Mouse (Mus musculus): Measurements from ENCODE around the gene Prkrip1. TPM values are rescaled to one million over a fixed set of nuclear protein-coding genes. Genes with fewer than 3 reads are reported as not detected.
"Not testable (repeated sequence)": the region's sequence is repeated elsewhere in the genome, so short reads cannot be mapped to it uniquely, and the experiment has no call there.

The Prkrip1 gene
- polyA plus RNA-seq, 1 experiment from 2014 or later, result 61.7 TPM

GRCm38 (mm10) chr5:136213716-136214115 is 15.0 kb upstream of the Prkrip1 start:
- Histone ChIP-seq H3K9ac (no peak overlapping the region), H3K4me1 (replicated peaks; ENCODE audit: control insufficient read depth, insufficient read depth, low read length) (no peaks in the 10 kb centered on the region), H3K27ac (no peak overlapping the region), H3K4me2 (replicated peaks) (no peak overlapping the region), H3K36me3 (replicated peaks; ENCODE audit: control insufficient read depth, insufficient read depth) (peaks cover 3% of the 10 kb centered on the region), H3K27me3 (ENCODE audit: control insufficient read depth, insufficient read depth, low read length) (no peaks in the 10 kb centered on the region), H3K9me3 (ENCODE audit: control insufficient read depth, low read length) (peaks cover 5% of the 10 kb centered on the region; the same call in 1 of the 2 replicates), H3K4me3 (replicated peaks; ENCODE audit: low read length) (no peak overlapping the region)
- DNase-seq (ENCODE audit: low spot score), result no peak
- 81% methylated on average over 5 of the region's 5 CpGs for WGBS
- no peak for ATAC-seq (ENCODE audit: low FRiP score)

DNA sequence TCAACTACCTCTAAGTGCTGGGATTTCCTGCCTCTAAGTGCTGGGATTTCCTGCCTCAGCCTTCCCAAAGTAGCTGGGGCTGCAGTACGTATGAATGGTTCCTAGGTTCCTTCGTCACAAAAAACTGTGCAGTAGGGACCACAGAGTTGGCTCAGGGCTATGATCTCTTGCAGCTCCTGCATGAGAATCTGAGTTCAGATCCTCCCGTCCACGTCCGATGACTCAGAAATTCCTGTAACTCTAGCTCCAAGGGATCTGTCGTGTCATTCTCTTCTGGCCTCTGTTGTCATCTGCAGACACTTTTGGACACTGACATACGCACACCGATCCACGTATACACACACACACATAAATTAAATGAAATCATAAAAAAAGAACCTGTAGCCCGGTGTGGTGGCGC is 14.0 kb upstream of the Prkrip1 start:
- no peak overlapping the region for H3K4me2 ChIP-seq (replicated peaks)
- 93% methylated on average over 11 of the region's 11 CpGs for whole genome bisulfite sequencing
- no peak for DNase-seq (ENCODE audit: low spot score)
- no peaks in the 10 kb centered on the region for H3K36me3 ChIP-seq (replicated peaks; ENCODE audit: control insufficient read depth, insufficient read depth)
- no peak overlapping the region for H3K9ac ChIP-seq
- no peak overlapping the region for H3K27ac ChIP-seq
- no peak for ATAC-seq (ENCODE audit: low FRiP score)
- H3K4me1 ChIP-seq (replicated peaks; ENCODE audit: control insufficient read depth, insufficient read depth, low read length), result no peaks in the 10 kb centered on the region
- H3K27me3 ChIP-seq (ENCODE audit: control insufficient read depth, insufficient read depth, low read length), result no peaks in the 10 kb centered on the region
- peaks cover 5% of the 10 kb centered on the region; the same call in 1 of the 2 replicates for H3K9me3 ChIP-seq (ENCODE audit: control insufficient read depth, low read length)
- H3K4me3 ChIP-seq (replicated peaks; ENCODE audit: low read length), result no peak overlapping the region

GRCm38 (mm10) chr5:136211341-136212102 is 12.8 kb upstream of the Prkrip1 start:
- not testable (repeated sequence) for H3K27ac ChIP-seq; H3K4me2 ChIP-seq (replicated peaks); H3K4me1 ChIP-seq (replicated peaks; ENCODE audit: control insufficient read depth, insufficient read depth, low read length); DNase-seq (ENCODE audit: low spot score); H3K9ac ChIP-seq; H3K27me3 ChIP-seq (ENCODE audit: control insufficient read depth, insufficient read depth, low read length); H3K36me3 ChIP-seq (replicated peaks; ENCODE audit: control insufficient read depth, insufficient read depth); H3K4me3 ChIP-seq (replicated peaks; ENCODE audit: low read length); H3K9me3 ChIP-seq (ENCODE audit: control insufficient read depth, low read length); ATAC-seq (ENCODE audit: low FRiP score)
- 90% methylated on average over 14 of the region's 14 CpGs for WGBS

- DNase-seq (ENCODE audit: low spot score), result no peak
- no peak overlapping the region for H3K9ac ChIP-seq
- H3K4me1 ChIP-seq (replicated peaks; ENCODE audit: control insufficient read depth, insufficient read depth, low read length), result no peaks in the 10 kb centered on the region
- no peak overlapping the region for H3K27ac ChIP-seq
- no peak for ATAC-seq (ENCODE audit: low FRiP score)
- no peak overlapping the region for H3K4me2 ChIP-seq (replicated peaks)
- no peak overlapping the region for H3K4me3 ChIP-seq (replicated peaks; ENCODE audit: low read length)
- no peaks in the 10 kb centered on the region for H3K27me3 ChIP-seq (ENCODE audit: control insufficient read depth, insufficient read depth, low read length)
- peaks cover 3% of the 10 kb centered on the region; the same call in 1 of the 2 replicates for H3K9me3 ChIP-seq (ENCODE audit: control insufficient read depth, low read length)
- 80% methylated on average over 5 of the region's 5 CpGs for WGBS
- no peaks in the 10 kb centered on the region for H3K36me3 ChIP-seq (replicated peaks; ENCODE audit: control insufficient read depth, insufficient read depth)
Measured at GRCm38 (mm10) chr5:136210549-136210948, 11.8 kb upstream of the Prkrip1 start.

DNA sequence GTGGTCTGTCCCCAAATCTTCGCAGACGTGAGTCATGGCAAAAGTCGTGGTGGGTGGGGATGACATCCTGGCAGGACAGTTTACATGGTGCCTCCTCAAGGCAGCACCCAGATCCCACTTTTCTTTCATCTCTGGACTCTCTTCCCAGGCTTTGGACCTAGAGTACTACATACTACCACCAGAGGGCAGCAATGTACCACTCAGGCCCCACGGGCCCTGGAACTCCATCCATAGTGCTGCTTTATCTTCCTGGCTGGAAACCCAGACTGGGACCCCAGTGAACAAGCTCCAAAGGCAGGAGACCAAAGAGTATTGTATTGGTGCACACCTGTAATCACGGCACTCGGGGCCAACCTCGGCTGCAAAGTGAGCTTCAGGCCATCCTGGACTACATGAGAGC is 3.1 kb upstream of the Prkrip1 start:
- H3K27ac ChIP-seq, result no peak overlapping the region
- no peaks in the 10 kb centered on the region for H3K27me3 ChIP-seq (ENCODE audit: control insufficient read depth, insufficient read depth, low read length)
- ATAC-seq (ENCODE audit: low FRiP score) (peak; percentile 64), DNase-seq (ENCODE audit: low spot score) (peak; percentile 90)
- no peak overlapping the region for H3K4me3 ChIP-seq (replicated peaks; ENCODE audit: low read length)
- H3K4me1 ChIP-seq (replicated peaks; ENCODE audit: control insufficient read depth, insufficient read depth, low read length), result peaks cover 8% of the 10 kb centered on the region
- no peak overlapping the region for H3K9ac ChIP-seq
- H3K9me3 ChIP-seq (ENCODE audit: control insufficient read depth, low read length), result no peaks in the 10 kb centered on the region
- no peak overlapping the region for H3K4me2 ChIP-seq (replicated peaks)
- WGBS, result 22% methylated on average over 7 of the region's 7 CpGs
- H3K36me3 ChIP-seq (replicated peaks; ENCODE audit: control insufficient read depth, insufficient read depth), result peaks cover 4% of the 10 kb centered on the region

- H3K4me1 ChIP-seq (replicated peaks; ENCODE audit: control insufficient read depth, insufficient read depth, low read length), result peaks cover 8% of the 10 kb centered on the region
- H3K9me3 ChIP-seq (ENCODE audit: control insufficient read depth, low read length), result no peaks in the 10 kb centered on the region
- H3K9ac ChIP-seq, result peak overlapping the region; percentile 64; the same call in 1 of the 2 replicates
- ATAC-seq (ENCODE audit: low FRiP score) (no peak), DNase-seq (ENCODE audit: low spot score) (peak; percentile 38)
- H3K27ac ChIP-seq, result no peak overlapping the region
- H3K36me3 ChIP-seq (replicated peaks; ENCODE audit: control insufficient read depth, insufficient read depth), result peaks cover 27% of the 10 kb centered on the region
- H3K4me3 ChIP-seq (replicated peaks; ENCODE audit: low read length), result peak overlapping the region; percentile 74
- H3K27me3 ChIP-seq (ENCODE audit: control insufficient read depth, insufficient read depth, low read length), result no peaks in the 10 kb centered on the region
- peak overlapping the region; percentile 54 for H3K4me2 ChIP-seq (replicated peaks)
- WGBS, result 31% methylated on average over 11 of the region's 11 CpGs
Measured at GRCm38 (mm10) chr5:136199526-136199925, 763 bp upstream of the Prkrip1 start.

DNA sequence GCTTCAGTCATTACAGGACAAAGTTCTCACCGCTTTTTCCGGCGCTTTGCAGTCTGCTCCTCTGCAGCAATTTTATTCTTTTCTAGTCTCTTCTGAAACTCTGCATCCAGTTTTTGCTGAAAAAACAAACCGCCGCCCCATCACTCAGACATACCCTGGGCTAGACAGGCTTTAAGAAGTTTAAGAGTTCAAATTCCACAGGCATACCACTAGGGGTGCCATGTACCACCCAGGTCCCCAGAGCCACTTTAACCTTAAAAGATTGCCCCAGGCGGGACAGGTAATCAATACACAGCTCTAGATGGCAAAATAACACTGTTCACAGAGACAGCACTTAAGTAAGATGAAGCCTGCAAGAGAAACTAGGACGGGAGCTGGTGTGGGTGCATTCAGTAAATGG is 6.9 kb downstream of the Prkrip1 start:
- Histone ChIP-seq H3K36me3 (replicated peaks; ENCODE audit: control insufficient read depth, insufficient read depth) (peaks cover 92% of the 10 kb centered on the region), H3K9ac (no peak overlapping the region), H3K27me3 (ENCODE audit: control insufficient read depth, insufficient read depth, low read length) (no peaks in the 10 kb centered on the region), H3K4me2 (replicated peaks) (no peak overlapping the region), H3K4me1 (replicated peaks; ENCODE audit: control insufficient read depth, insufficient read depth, low read length) (no peaks in the 10 kb centered on the region), H3K9me3 (ENCODE audit: control insufficient read depth, low read length) (no peaks in the 10 kb centered on the region), H3K4me3 (replicated peaks; ENCODE audit: low read length) (no peak overlapping the region), H3K27ac (no peak overlapping the region)
- WGBS, result 88% methylated on average over 7 of the region's 7 CpGs
- no peak for DNase-seq (ENCODE audit: low spot score)
- no peak for ATAC-seq (ENCODE audit: low FRiP score)

- Histone ChIP-seq H3K4me1 (replicated peaks; ENCODE audit: control insufficient read depth, insufficient read depth, low read length) (no peaks in the 10 kb centered on the region), H3K4me3 (replicated peaks; ENCODE audit: low read length) (no peak overlapping the region), H3K4me2 (replicated peaks) (no peak overlapping the region), H3K27me3 (ENCODE audit: control insufficient read depth, insufficient read depth, low read length) (no peaks in the 10 kb centered on the region), H3K9ac (no peak overlapping the region), H3K36me3 (replicated peaks; ENCODE audit: control insufficient read depth, insufficient read depth) (peaks cover 85% of the 10 kb centered on the region), H3K27ac (no peak overlapping the region), H3K9me3 (ENCODE audit: control insufficient read depth, low read length) (no peaks in the 10 kb centered on the region)
- DNase-seq (ENCODE audit: low spot score) (peak; percentile 75), ATAC-seq (ENCODE audit: low FRiP score) (no peak)
- WGBS, result 52% methylated on average over 4 of the region's 4 CpGs
Measured at GRCm38 (mm10) chr5:136186723-136187122, 12.0 kb downstream of the Prkrip1 start.

DNA sequence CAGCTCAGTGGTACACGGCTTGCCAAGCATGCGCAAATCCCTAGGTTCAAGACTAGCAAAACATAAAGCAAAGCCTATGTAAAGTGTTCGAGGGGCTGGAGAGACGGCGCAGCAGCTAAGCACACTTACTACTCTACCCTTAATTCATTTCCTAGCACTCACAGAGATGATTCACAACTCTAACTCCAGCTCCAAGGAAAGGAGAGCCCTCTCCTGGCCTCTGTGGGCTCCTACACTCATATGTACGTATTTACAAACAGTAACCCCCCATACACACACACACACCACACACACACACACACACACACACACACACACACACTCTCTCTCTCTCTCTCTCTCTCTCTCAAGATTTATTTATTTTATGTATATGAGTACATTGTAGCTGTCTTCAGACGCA is 15.0 kb downstream of the Prkrip1 start:
- Histone ChIP-seq H3K4me2 (replicated peaks) (no peak overlapping the region), H3K27ac (no peak overlapping the region), H3K4me3 (replicated peaks; ENCODE audit: low read length) (no peak overlapping the region), H3K9ac (no peak overlapping the region), H3K27me3 (ENCODE audit: control insufficient read depth, insufficient read depth, low read length) (no peaks in the 10 kb centered on the region), H3K4me1 (replicated peaks; ENCODE audit: control insufficient read depth, insufficient read depth, low read length) (no peaks in the 10 kb centered on the region), H3K9me3 (ENCODE audit: control insufficient read depth, low read length) (no peaks in the 10 kb centered on the region), H3K36me3 (replicated peaks; ENCODE audit: control insufficient read depth, insufficient read depth) (peaks cover 87% of the 10 kb centered on the region)
- ATAC-seq (ENCODE audit: low FRiP score), result no peak
- DNase-seq (ENCODE audit: low spot score), result no peak
- WGBS, result 91% methylated on average over 7 of the region's 7 CpGs

All from hindbrain, embryonic 14.5 days (tissue).